Mouse (Mus musculus) midbrain, embryonic 12.5 days (tissue): Measurements from ENCODE around the gene Ankzf1. TPM values are rescaled to one million over a fixed set of nuclear protein-coding genes. Genes with fewer than 3 reads are reported as not detected.

Experiments used
- ATAC-seq: fragments of 200-750 bp; cut with Nextera tagmentation; 2 replicates; pipeline ENCODE4 v1.8.0; 2017; ENCODE audit warnings: low read depth, moderate TSS enrichment, moderate library complexity; ENCODE audit not compliant: low FRiP score
- H3K27ac ChIP-seq: fragments of 300-500 bp; sonication (generic); replicated peaks from 2 replicates; pipeline ENCODE4 v1.5.1; 2016; ENCODE audit warnings: mild to moderate bottlenecking
- H3K27me3 ChIP-seq: fragments of 300-500 bp; sonication (generic); 2 replicates; pipeline ENCODE4 v1.6.1; 2016; ENCODE audit warnings: mild to moderate bottlenecking
- H3K36me3 ChIP-seq: fragments of 300-500 bp; sonication (generic); 2 replicates; pipeline ENCODE4 v1.6.1; 2016
- H3K4me1 ChIP-seq: fragments of 300-500 bp; sonication (generic); 2 replicates; pipeline ENCODE4 v1.6.1; 2016
- H3K4me2 ChIP-seq: fragments of 300-500 bp; sonication (generic); replicated peaks from 2 replicates; pipeline ENCODE4 v1.6.1; 2016; ENCODE audit warnings: mild to moderate bottlenecking, moderate library complexity
- H3K4me3 ChIP-seq: fragments of 300-500 bp; sonication (generic); 2 replicates; pipeline ENCODE4 v1.5.1; 2016; ENCODE audit warnings: mild to moderate bottlenecking
- H3K9ac ChIP-seq: fragments of 300-500 bp; sonication (generic); replicated peaks from 2 replicates; pipeline ENCODE4 v1.6.1; 2016; ENCODE audit warnings: mild to moderate bottlenecking, moderate library complexity
- H3K9me3 ChIP-seq: fragments of 300-500 bp; sonication (generic); 2 replicates; pipeline ENCODE4 v1.6.1; 2016; ENCODE audit warnings: mild to moderate bottlenecking
- WGBS: fragments of 180-500 bp; shearing (Covaris S2); methylation state at CpG from one replicate; pipeline ENCODE4 v1.1.7; 2016; 5-methylcytosine and 5-hydroxymethylcytosine counted together
- polyA plus RNA-seq: library from polyadenylated mRNA; unstranded; fragments of >200 nt; fragmentation: Nextera tagmentation; extraction: Ambion mirVana; gene quantifications from 2 replicates; pipeline ENCODE4 v1.2.1, GENCODE M21; 2016

The Ankzf1 gene
- polyA plus RNA-seq: 22.6 and 23.4 TPM in 2 replicates

GRCm38 (mm10) chr1:75191622-75192402 lies at the start of gene Ankzf1, which contains the start of gene Atg9a:
Gene Ankzf1 (plus strand): TSS chr1:75192151.
Gene Atg9a (minus strand): TSS chr1:75192196.
- Histone ChIP-seq H3K9ac (peak within 1 kb of the TSS; percentile 83), H3K9me3 (no peaks in the 10 kb centered on the region), H3K4me1 (peaks cover 24% of the 10 kb centered on the region), H3K4me3 (peak within 1 kb of the TSS; percentile 68), H3K36me3 (peaks cover 29% of the 10 kb centered on the region), H3K4me2 (peak within 1 kb of the TSS; percentile 96), H3K27ac (peak within 1 kb of the TSS; percentile 87), H3K27me3 (no peaks in the 10 kb centered on the region)
- under 1% methylated on average over 48 of the region's 56 CpGs for WGBS
- peak; percentile 99 for ATAC-seq

- peaks cover 56% of the 10 kb centered on the region for H3K36me3 ChIP-seq
- ATAC-seq: peak; percentile 91
- peak within 1 kb of the TSS; percentile 99 for H3K27ac ChIP-seq
- peak within 1 kb of the TSS; percentile 92 for H3K4me3 ChIP-seq
- H3K4me2 ChIP-seq: peak within 1 kb of the TSS; percentile 91
- H3K4me1 ChIP-seq: peaks cover 30% of the 10 kb centered on the region
- H3K27me3 ChIP-seq: no peaks in the 10 kb centered on the region
- no peaks in the 10 kb centered on the region for H3K9me3 ChIP-seq
- WGBS: under 1% methylated on average over 83 of the region's 91 CpGs
- peak within 1 kb of the TSS; percentile 94 for H3K9ac ChIP-seq
Observed at GRCm38 (mm10) chr1:75142301-75143261, 49.4 kb upstream of the Ankzf1 start, which contains the start of the genes Cnppd1 and Retreg2. Gene Cnppd1 (minus strand): TSS chr1:75142711. Gene Retreg2 (plus strand): TSS chr1:75142778.

GRCm38 (mm10) chr1:75145589-75145988 lies 46.4 kb upstream of the Ankzf1 start:
- ATAC-seq: no peak
- peaks cover 49% of the 10 kb centered on the region for H3K36me3 ChIP-seq
- WGBS: 98% methylated on average over 3 of the region's 3 CpGs

GRCm38 (mm10) chr1:75147411-75148135 lies 44.4 kb upstream of the Ankzf1 start:
- Histone ChIP-seq H3K9me3 (no peaks in the 10 kb centered on the region), H3K4me2 (no peak overlapping the region), H3K4me1 (peaks cover 8% of the 10 kb centered on the region), H3K9ac (no peak overlapping the region), H3K27ac (no peak overlapping the region), H3K27me3 (no peaks in the 10 kb centered on the region), H3K4me3 (no peak overlapping the region), H3K36me3 (peaks cover 49% of the 10 kb centered on the region)
- no peak for ATAC-seq
- WGBS: 86% methylated on average over 7 of the region's 7 CpGs

More at GRCm38 (mm10) chr1:75145589-75145988, 46.4 kb upstream of the Ankzf1 start:
- Histone ChIP-seq H3K9me3 (no peaks in the 10 kb centered on the region), H3K27ac (no peak overlapping the region), H3K4me2 (no peak overlapping the region), H3K4me3 (no peak overlapping the region), H3K27me3 (no peaks in the 10 kb centered on the region), H3K9ac (no peak overlapping the region), H3K4me1 (peaks cover 18% of the 10 kb centered on the region)

GRCm38 (mm10) chr1:75148727-75149126 lies 43.2 kb upstream of the Ankzf1 start:
- 91% methylated on average over 4 of the region's 4 CpGs for WGBS
- H3K4me2 ChIP-seq: no peak overlapping the region
- H3K27me3 ChIP-seq: no peaks in the 10 kb centered on the region
- H3K27ac ChIP-seq: no peak overlapping the region
- no peak overlapping the region for H3K4me3 ChIP-seq
- peaks cover 6% of the 10 kb centered on the region for H3K4me1 ChIP-seq
- peaks cover 49% of the 10 kb centered on the region for H3K36me3 ChIP-seq
- H3K9me3 ChIP-seq: no peaks in the 10 kb centered on the region
- H3K9ac ChIP-seq: no peak overlapping the region
- no peak for ATAC-seq

- Histone ChIP-seq H3K36me3 (no peaks in the 10 kb centered on the region), H3K4me3 (no peak overlapping the region), H3K27ac (no peak overlapping the region), H3K4me1 (no peaks in the 10 kb centered on the region), H3K4me2 (no peak overlapping the region), H3K27me3 (no peaks in the 10 kb centered on the region), H3K9me3 (no peaks in the 10 kb centered on the region), H3K9ac (no peak overlapping the region)
- WGBS: 70% methylated on average over 3 of the region's 3 CpGs
- no peak for ATAC-seq
Observed at GRCm38 (mm10) chr1:75155837-75156236, 36.1 kb upstream of the Ankzf1 start.

- Histone ChIP-seq H3K4me2 (no peak overlapping the region), H3K27me3 (no peaks in the 10 kb centered on the region), H3K4me1 (no peaks in the 10 kb centered on the region)
Observed at GRCm38 (mm10) chr1:75158990-75159389, 33.0 kb upstream of the Ankzf1 start.

GRCm38 (mm10) chr1:75159540-75160255 lies 32.3 kb upstream of the Ankzf1 start:
- Histone ChIP-seq H3K27ac (no peak overlapping the region), H3K36me3 (no peaks in the 10 kb centered on the region), H3K9me3 (no peaks in the 10 kb centered on the region), H3K4me2 (no peak overlapping the region), H3K4me1 (no peaks in the 10 kb centered on the region), H3K4me3 (no peak overlapping the region), H3K27me3 (no peaks in the 10 kb centered on the region), H3K9ac (no peak overlapping the region)
- ATAC-seq: no peak
- WGBS: 72% methylated on average over 5 of the region's 5 CpGs

More at GRCm38 (mm10) chr1:75158990-75159389, 33.0 kb upstream of the Ankzf1 start:
- Histone ChIP-seq H3K4me3 (no peak overlapping the region), H3K36me3 (no peaks in the 10 kb centered on the region), H3K9me3 (no peaks in the 10 kb centered on the region), H3K27ac (no peak overlapping the region), H3K9ac (no peak overlapping the region)
- no peak for ATAC-seq

GRCm38 (mm10) chr1:75160256-75160617 lies 31.7 kb upstream of the Ankzf1 start:
- H3K9me3 ChIP-seq: no peaks in the 10 kb centered on the region
- H3K36me3 ChIP-seq: no peaks in the 10 kb centered on the region
- WGBS: 83% methylated on average over 4 of the region's 4 CpGs
- H3K27ac ChIP-seq: no peak overlapping the region
- no peaks in the 10 kb centered on the region for H3K27me3 ChIP-seq
- no peak for ATAC-seq
- no peaks in the 10 kb centered on the region for H3K4me1 ChIP-seq
- no peak overlapping the region for H3K4me3 ChIP-seq
- no peak overlapping the region for H3K4me2 ChIP-seq
- H3K9ac ChIP-seq: no peak overlapping the region

- Histone ChIP-seq H3K4me3 (peak overlapping the region; percentile 60), H3K9ac (no peak overlapping the region; the same call in 1 of the 2 replicates), H3K9me3 (no peaks in the 10 kb centered on the region), H3K27ac (0 out of 2 replicates have a peak overlapping the region, but pooled peaks have one; percentile 79), H3K36me3 (peaks cover 33% of the 10 kb centered on the region), H3K27me3 (no peaks in the 10 kb centered on the region), H3K4me2 (peak overlapping the region; percentile 65), H3K4me1 (peaks cover 10% of the 10 kb centered on the region)
- ATAC-seq: peak; percentile 42
- 11% methylated on average over 7 of the region's 7 CpGs for WGBS
Observed at GRCm38 (mm10) chr1:75168093-75168471, 23.9 kb upstream of the Ankzf1 start.
